Mouse (Mus musculus): ENCODE measurements around the gene Slc25a26. TPM values are rescaled to one million over a fixed set of nuclear protein-coding genes. Genes with fewer than 3 reads are reported as not detected.

Gene Slc25a26
- polyA plus RNA-seq, 1 experiment from 2014 or later: 5.2 TPM

DNA sequence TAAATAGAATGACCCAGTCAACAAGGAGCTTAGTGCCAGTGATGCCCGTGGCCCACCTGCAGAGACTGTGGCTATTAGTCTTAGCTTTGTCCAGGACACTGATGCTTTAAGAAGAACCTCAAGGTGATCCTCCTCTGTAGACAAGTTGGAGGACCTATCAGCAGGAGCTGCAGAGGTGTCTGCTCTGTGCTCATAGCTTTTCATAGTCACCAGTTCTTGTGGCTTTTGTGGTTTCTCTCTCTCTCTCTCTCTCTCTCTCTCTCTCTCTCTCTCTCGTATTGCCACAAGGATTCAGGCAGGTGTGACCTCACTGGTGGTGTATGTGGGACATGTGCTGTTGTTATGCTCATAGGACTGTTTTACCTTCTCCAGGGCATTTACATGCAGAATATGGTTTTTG is 8.7 kb downstream of the Slc25a26 start:
- TF ChIP-seq CTCF (IDR thresholded peaks at IDR 0.05) (no peak), EP300 (IDR thresholded peaks at IDR 0.05) (no peak)
- no peaks in the 10 kb centered on the region for H3K4me1 ChIP-seq (ENCODE audit: insufficient read depth, low read depth, low read length)

DNA sequence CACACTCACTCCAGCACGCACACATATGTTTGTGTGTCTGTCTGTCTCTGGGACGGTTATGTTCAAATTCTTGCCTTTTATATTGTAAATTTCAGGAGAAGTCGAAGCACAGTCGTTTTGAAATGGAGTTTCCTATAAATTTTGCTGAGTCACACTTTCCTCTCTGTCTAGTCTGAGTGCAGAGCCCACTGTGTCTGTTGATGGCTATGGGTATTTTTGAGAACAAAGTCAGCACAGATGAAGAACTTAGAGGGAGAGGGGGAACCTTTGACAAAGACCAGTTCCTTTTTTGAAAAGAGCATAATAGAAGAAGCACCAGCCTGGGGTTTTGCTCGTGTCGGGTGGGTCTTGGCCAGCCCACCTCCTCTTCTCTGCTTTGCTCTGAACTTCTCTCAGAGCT is 9.1 kb downstream of the Slc25a26 start:
- Histone ChIP-seq H3K27me3 (replicated peaks; ENCODE audit: insufficient read depth, low read length) (no peaks in the 10 kb centered on the region), H3K4me1 (ENCODE audit: insufficient read depth, low read depth, low read length) (no peaks in the 10 kb centered on the region), H3K9me3 (ENCODE audit: low read length) (no peaks in the 10 kb centered on the region), H3K27ac (ENCODE audit: low read length) (no peak overlapping the region), H3K36me3 (ENCODE audit: insufficient read depth, low read length) (no peaks in the 10 kb centered on the region), H3K4me3 (ENCODE audit: low read depth, low read length) (no peak overlapping the region), H3K9ac (replicated peaks; ENCODE audit: low read depth) (no peak overlapping the region), H3K4me2 (replicated peaks; ENCODE audit: low read depth, low read length) (no peak overlapping the region)
- TF ChIP-seq CTCF (IDR thresholded peaks at IDR 0.05) (no peak), EP300 (IDR thresholded peaks at IDR 0.05) (no peak)
- 77% methylated on average over 6 of the region's 6 CpGs for WGBS
- DNase-seq (ENCODE audit: low spot score) (no peak), ATAC-seq (no peak)

More for the DNA sequence above, 8.7 kb downstream of the Slc25a26 start:
- WGBS: 80% methylated on average over 2 of the region's 2 CpGs
- Histone ChIP-seq H3K9me3 (ENCODE audit: low read length) (no peaks in the 10 kb centered on the region), H3K4me3 (ENCODE audit: low read depth, low read length) (no peak overlapping the region), H3K4me2 (replicated peaks; ENCODE audit: low read depth, low read length) (no peak overlapping the region), H3K27ac (ENCODE audit: low read length) (no peak overlapping the region), H3K9ac (replicated peaks; ENCODE audit: low read depth) (no peak overlapping the region), H3K27me3 (replicated peaks; ENCODE audit: insufficient read depth, low read length) (no peaks in the 10 kb centered on the region), H3K36me3 (ENCODE audit: insufficient read depth, low read length) (no peaks in the 10 kb centered on the region)
- no peak for ATAC-seq
- DNase-seq (ENCODE audit: low spot score): no peak

DNA sequence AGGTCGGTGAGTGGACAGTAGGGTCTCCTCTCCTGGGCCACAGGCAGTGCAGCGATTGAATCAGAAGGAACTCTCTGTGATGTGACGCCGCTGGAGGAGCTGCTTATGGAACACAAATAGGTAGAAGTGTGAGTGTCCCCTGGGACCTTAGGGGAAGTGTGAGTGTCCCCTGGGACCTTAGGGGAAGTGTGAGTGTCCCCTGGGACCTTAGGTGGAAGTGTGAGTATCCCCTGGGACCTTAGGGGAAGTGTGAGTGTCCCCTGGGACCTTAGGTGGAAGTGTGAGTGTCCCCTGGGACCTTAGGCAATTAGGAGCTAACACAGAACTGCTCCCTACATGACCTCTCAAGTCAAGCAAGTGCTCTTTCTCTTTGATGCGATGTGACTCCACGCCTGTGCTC is 18.0 kb downstream of the Slc25a26 start:
- no peak overlapping the region for H3K27ac ChIP-seq (ENCODE audit: low read length)
- H3K27me3 ChIP-seq (replicated peaks; ENCODE audit: insufficient read depth, low read length): no peaks in the 10 kb centered on the region
- WGBS: 93% methylated on average over 6 of the region's 6 CpGs
- H3K9ac ChIP-seq (replicated peaks; ENCODE audit: low read depth): no peak overlapping the region
- H3K4me3 ChIP-seq (ENCODE audit: low read depth, low read length): no peak overlapping the region
- no peaks in the 10 kb centered on the region for H3K4me1 ChIP-seq (ENCODE audit: insufficient read depth, low read depth, low read length)
- no peak for TF ChIP-seq CTCF (IDR thresholded peaks at IDR 0.05)
- no peak for TF ChIP-seq EP300 (IDR thresholded peaks at IDR 0.05)
- H3K4me2 ChIP-seq (replicated peaks; ENCODE audit: low read depth, low read length): no peak overlapping the region
- H3K9me3 ChIP-seq (ENCODE audit: low read length): no peaks in the 10 kb centered on the region
- H3K36me3 ChIP-seq (ENCODE audit: insufficient read depth, low read length): no peaks in the 10 kb centered on the region
- no peak for DNase-seq (ENCODE audit: low spot score)
- ATAC-seq: no peak

DNA sequence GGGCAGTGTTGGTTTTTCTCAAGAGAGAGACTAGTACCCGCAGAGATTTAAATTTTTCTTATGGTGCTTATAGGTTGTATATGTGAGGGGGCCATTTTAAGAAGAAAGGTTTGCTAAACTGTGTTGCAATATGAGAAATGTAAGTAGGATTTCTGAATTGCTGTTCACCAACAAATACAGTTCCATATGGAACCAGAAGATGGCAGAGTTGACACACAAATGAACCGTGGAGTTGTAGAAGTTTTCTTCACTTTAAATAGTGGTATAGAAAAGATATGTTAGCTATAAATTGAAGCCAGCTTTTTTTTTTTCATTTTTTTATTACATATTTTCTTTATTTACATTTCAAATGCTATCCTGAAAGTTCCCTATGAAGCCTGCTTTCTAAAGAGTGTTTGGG is 24.2 kb downstream of the Slc25a26 start:
- no peak overlapping the region for H3K9ac ChIP-seq (replicated peaks; ENCODE audit: low read depth)
- DNase-seq (ENCODE audit: low spot score): peak; percentile 62
- 25% methylated on average over 2 of the region's 2 CpGs for WGBS
- ATAC-seq: no peak
- no peaks in the 10 kb centered on the region for H3K4me1 ChIP-seq (ENCODE audit: insufficient read depth, low read depth, low read length)
- H3K27ac ChIP-seq (ENCODE audit: low read length): no peak overlapping the region
- H3K4me3 ChIP-seq (ENCODE audit: low read depth, low read length): no peak overlapping the region
- no peak overlapping the region for H3K4me2 ChIP-seq (replicated peaks; ENCODE audit: low read depth, low read length)
- no peaks in the 10 kb centered on the region for H3K36me3 ChIP-seq (ENCODE audit: insufficient read depth, low read length)
- no peaks in the 10 kb centered on the region for H3K9me3 ChIP-seq (ENCODE audit: low read length)
- no peaks in the 10 kb centered on the region for H3K27me3 ChIP-seq (replicated peaks; ENCODE audit: insufficient read depth, low read length)
- no peak for TF ChIP-seq EP300 (IDR thresholded peaks at IDR 0.05)
- peak; percentile 73 for TF ChIP-seq CTCF (IDR thresholded peaks at IDR 0.05)

DNA sequence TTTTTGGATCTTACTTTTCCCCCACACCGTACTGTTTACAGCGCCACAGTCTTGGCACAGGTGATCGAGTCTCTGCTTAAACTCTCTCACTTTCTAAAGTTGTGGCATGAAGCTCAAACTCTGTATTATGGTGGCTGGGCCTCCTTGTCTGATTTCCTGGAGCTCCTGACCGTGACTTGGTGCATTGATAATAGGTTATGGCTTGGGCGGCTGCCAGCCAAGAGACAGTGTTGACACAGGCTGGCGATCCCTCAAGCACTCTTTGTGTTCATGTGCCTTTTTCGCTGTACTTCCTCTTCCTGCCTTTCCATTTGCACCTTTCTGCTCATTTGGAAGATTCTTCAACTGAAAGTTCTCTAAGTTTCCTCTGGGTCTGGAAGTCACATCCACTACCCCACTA is 30.6 kb downstream of the Slc25a26 start:
- Histone ChIP-seq H3K4me3 (ENCODE audit: low read depth, low read length) (no peak overlapping the region), H3K27ac (ENCODE audit: low read length) (no peak overlapping the region), H3K4me1 (ENCODE audit: insufficient read depth, low read depth, low read length) (no peaks in the 10 kb centered on the region; the same call in 1 of the 2 replicates), H3K27me3 (replicated peaks; ENCODE audit: insufficient read depth, low read length) (no peaks in the 10 kb centered on the region), H3K9ac (replicated peaks; ENCODE audit: low read depth) (no peak overlapping the region), H3K4me2 (replicated peaks; ENCODE audit: low read depth, low read length) (no peak overlapping the region), H3K9me3 (ENCODE audit: low read length) (no peaks in the 10 kb centered on the region), H3K36me3 (ENCODE audit: insufficient read depth, low read length) (no peaks in the 10 kb centered on the region)
- DNase-seq (ENCODE audit: low spot score) (no peak), ATAC-seq (no peak)
- 60% methylated on average over 7 of the region's 7 CpGs for WGBS
- TF ChIP-seq CTCF (IDR thresholded peaks at IDR 0.05): no peak
- TF ChIP-seq EP300 (IDR thresholded peaks at IDR 0.05): no peak

DNA sequence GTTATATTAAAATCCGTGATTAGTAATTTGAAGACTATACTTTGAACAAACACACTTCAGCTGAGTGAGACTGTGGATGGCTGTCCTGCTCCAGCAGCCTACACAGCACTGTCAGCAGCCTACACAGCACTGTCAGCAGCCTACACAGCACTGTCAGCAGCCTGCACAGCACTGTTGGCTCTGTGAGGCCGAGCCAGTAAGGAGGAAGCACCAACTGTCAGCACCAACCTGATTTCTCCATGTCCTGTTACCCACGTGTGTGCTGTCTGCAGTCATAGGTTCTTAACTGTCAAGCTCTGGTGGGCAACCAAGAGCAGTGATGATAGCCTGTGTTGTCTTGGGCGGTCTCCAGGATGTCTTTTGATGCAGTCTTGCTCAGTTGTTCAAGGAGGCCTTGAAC is 32.0 kb downstream of the Slc25a26 start:
- Histone ChIP-seq H3K27ac (ENCODE audit: low read length) (no peak overlapping the region), H3K36me3 (ENCODE audit: insufficient read depth, low read length) (no peaks in the 10 kb centered on the region), H3K4me1 (ENCODE audit: insufficient read depth, low read depth, low read length) (no peaks in the 10 kb centered on the region; the same call in 1 of the 2 replicates), H3K27me3 (replicated peaks; ENCODE audit: insufficient read depth, low read length) (no peaks in the 10 kb centered on the region), H3K9me3 (ENCODE audit: low read length) (no peaks in the 10 kb centered on the region), H3K4me3 (ENCODE audit: low read depth, low read length) (no peak overlapping the region), H3K9ac (replicated peaks; ENCODE audit: low read depth) (no peak overlapping the region), H3K4me2 (replicated peaks; ENCODE audit: low read depth, low read length) (no peak overlapping the region)
- ATAC-seq (no peak), DNase-seq (ENCODE audit: low spot score) (no peak)
- WGBS: 73% methylated on average over 4 of the region's 4 CpGs
- TF ChIP-seq EP300 (IDR thresholded peaks at IDR 0.05) (no peak), CTCF (IDR thresholded peaks at IDR 0.05) (no peak)

DNA sequence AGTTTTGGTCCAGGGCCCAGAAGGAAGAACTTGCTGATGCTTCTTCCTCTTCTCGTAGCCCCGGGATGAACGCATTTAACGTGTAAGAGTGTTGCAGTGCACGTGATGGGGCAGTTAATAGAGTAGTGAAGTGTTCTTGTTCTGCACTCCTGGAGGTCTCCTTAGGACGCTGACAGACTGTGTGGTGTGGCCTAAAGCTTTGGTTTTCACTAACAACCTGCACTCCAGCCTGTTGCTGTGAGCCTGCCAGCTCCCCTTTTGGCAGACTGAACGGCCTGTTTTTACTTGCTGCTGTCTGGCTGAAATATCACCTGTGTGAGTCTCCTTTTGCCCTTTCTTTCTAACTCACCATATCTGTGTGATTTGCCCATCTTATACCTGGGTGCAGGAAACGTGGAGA is 36.3 kb downstream of the Slc25a26 start:
- Histone ChIP-seq H3K4me3 (ENCODE audit: low read depth, low read length) (no peak overlapping the region), H3K27ac (ENCODE audit: low read length) (no peak overlapping the region), H3K9ac (replicated peaks; ENCODE audit: low read depth) (no peak overlapping the region), H3K4me2 (replicated peaks; ENCODE audit: low read depth, low read length) (no peak overlapping the region), H3K27me3 (replicated peaks; ENCODE audit: insufficient read depth, low read length) (no peaks in the 10 kb centered on the region), H3K4me1 (ENCODE audit: insufficient read depth, low read depth, low read length) (no peaks in the 10 kb centered on the region), H3K9me3 (ENCODE audit: low read length) (no peaks in the 10 kb centered on the region), H3K36me3 (ENCODE audit: insufficient read depth, low read length) (no peaks in the 10 kb centered on the region)
- DNase-seq (ENCODE audit: low spot score) (no peak), ATAC-seq (no peak)
- TF ChIP-seq CTCF (IDR thresholded peaks at IDR 0.05): no peak
- no peak for TF ChIP-seq EP300 (IDR thresholded peaks at IDR 0.05)
- 71% methylated on average over 8 of the region's 8 CpGs for WGBS
